Mouse (Mus musculus) liver, adult 2 months (tissue): ENCODE data around the gene Fem1a. TPM values are rescaled to one million over a fixed set of nuclear protein-coding genes. Genes with fewer than 3 reads are reported as not detected.

ENCODE experiments used
- DNase-seq: peaks from one replicate; pipeline ENCODE4 v3.0.0-alpha.2; 2011; ENCODE audit warnings: low read depth, low spot score; ENCODE audit errors: extremely low read depth
- H3K27ac ChIP-seq: fragments of 200-500 bp; replicated peaks from 2 replicates; pipeline ENCODE4 v1.5.1; 2012; ENCODE audit warnings: low read depth, mild to moderate bottlenecking, control low read depth, inconsistent platforms, low read length; ENCODE audit not compliant: insufficient read depth
- H3K27me3 ChIP-seq: fragments of 200-500 bp; 2 replicates; pipeline ENCODE4 v1.6.1; 2012; ENCODE audit warnings: mild to moderate bottlenecking, moderate library complexity, low read length, inconsistent platforms; ENCODE audit not compliant: control insufficient read depth, insufficient read depth
- H3K36me3 ChIP-seq: fragments of 200-500 bp; 2 replicates; pipeline ENCODE4 v1.6.1; 2012; ENCODE audit warnings: low read length, inconsistent platforms; ENCODE audit not compliant: control insufficient read depth, insufficient read depth
- H3K4me1 ChIP-seq: fragments of 200-500 bp; 2 replicates; pipeline ENCODE4 v1.6.1; 2011; ENCODE audit warnings: low read length; ENCODE audit not compliant: control insufficient read depth, insufficient read depth
- H3K4me3 ChIP-seq: fragments of 200-500 bp; 2 replicates; pipeline ENCODE4 v1.5.1; 2011; ENCODE audit warnings: low read depth, mild to moderate bottlenecking, control low read depth, low read length, moderate library complexity; ENCODE audit not compliant: insufficient read depth
- H3K79me2 ChIP-seq: fragments of 200-500 bp; 2 replicates; pipeline ENCODE4 v1.6.1; 2012; ENCODE audit warnings: inconsistent platforms, mild to moderate bottlenecking, low read length, moderate library complexity; ENCODE audit not compliant: control insufficient read depth, insufficient read depth
- H3K9ac ChIP-seq: fragments of 200-500 bp; 2 replicates; pipeline ENCODE4 v1.6.1; 2012; ENCODE audit warnings: low read depth, mild to moderate bottlenecking, control low read depth, inconsistent platforms, low read length
- CTCF ChIP-seq: fragments of 200-500 bp; IDR thresholded peaks from 2 replicates; pipeline ENCODE4 v1.5.1; 2011; ENCODE audit warnings: low read depth, low read length, control low read depth
- POLR2A ChIP-seq: fragments of 200-500 bp; IDR thresholded peaks from 2 replicates; pipeline ENCODE4 v1.6.1; 2011; ENCODE audit warnings: low read length, control low read depth; ENCODE audit not compliant: insufficient read depth; ENCODE audit errors: extremely low read depth
- WGBS: fragments of 180-500 bp; shearing (Covaris S2); methylation state at CpG from one replicate; pipeline ENCODE4 v1.1.7; 2018; 5-methylcytosine and 5-hydroxymethylcytosine counted together
- polyA plus RNA-seq: library from polyadenylated mRNA; depleted of rRNA; stranded (reverse); fragments of >200 nt; gene quantifications from 2 replicates; pipeline ENCODE4 v1.2.3, GENCODE M21; 2012
- total RNA-seq: library from RNA; depleted of rRNA; stranded (reverse); fragments of >200 nt; gene quantifications from 2 replicates; pipeline ENCODE4 v1.2.3, GENCODE M21; 2014

Fem1a gene
- total and polyA plus RNA-seq, 2 experiments, result 11.5 to 18.9 TPM

- Histone ChIP-seq H3K4me1 (peaks cover 11% of the 10 kb centered on the region), H3K27ac (no peak within 1 kb of the TSS), H3K36me3 (no peaks in the 10 kb centered on the region), H3K27me3 (no peaks in the 10 kb centered on the region), H3K9ac (no peak within 1 kb of the TSS), H3K4me3 (no peak within 1 kb of the TSS), H3K79me2 (no peaks in the 10 kb centered on the region; the same call in 1 of the 2 replicates)
- no peak for TF ChIP-seq CTCF
- TF ChIP-seq POLR2A, result no peak
- no peak for DNase-seq
- WGBS, result 83% methylated on average over 4 of the region's 4 CpGs
Observed at GRCm38 (mm10) chr17:56292531-56293222, 36.1 kb downstream of the Fem1a start, which contains the start of gene Plin3. Gene Plin3 (minus strand): TSS chr17:56292873.

- no peak overlapping the region for H3K9ac ChIP-seq
- no peak for DNase-seq
- H3K27ac ChIP-seq, result no peak overlapping the region
- no peak overlapping the region for H3K4me3 ChIP-seq
- TF ChIP-seq CTCF (no peak), POLR2A (no peak)
- H3K79me2 ChIP-seq, result no peaks in the 10 kb centered on the region
- no peaks in the 10 kb centered on the region for H3K27me3 ChIP-seq
- peaks cover 10% of the 10 kb centered on the region for H3K4me1 ChIP-seq
- H3K36me3 ChIP-seq, result no peaks in the 10 kb centered on the region
- WGBS, result 89% methylated on average over 1 of the region's 1 CpGs
Observed at GRCm38 (mm10) chr17:56293291-56293690, 36.7 kb downstream of the Fem1a start.

- WGBS, result 95% methylated on average over 19 of the region's 19 CpGs
- Histone ChIP-seq H3K9ac (no peak overlapping the region), H3K4me3 (no peak overlapping the region), H3K27ac (no peak overlapping the region), H3K79me2 (no peaks in the 10 kb centered on the region), H3K27me3 (no peaks in the 10 kb centered on the region), H3K4me1 (peaks cover 3% of the 10 kb centered on the region; the same call in 1 of the 2 replicates), H3K36me3 (no peaks in the 10 kb centered on the region)
- no peak for DNase-seq
- no peak for TF ChIP-seq CTCF
- TF ChIP-seq POLR2A, result no peak
Observed at GRCm38 (mm10) chr17:56294241-56294640, 37.6 kb downstream of the Fem1a start.

- Histone ChIP-seq H3K9ac (no peak overlapping the region), H3K36me3 (no peaks in the 10 kb centered on the region), H3K4me1 (peaks cover 3% of the 10 kb centered on the region; the same call in 1 of the 2 replicates), H3K4me3 (no peak overlapping the region), H3K27me3 (no peaks in the 10 kb centered on the region), H3K27ac (no peak overlapping the region), H3K79me2 (no peaks in the 10 kb centered on the region)
- no peak for DNase-seq
- TF ChIP-seq POLR2A, result no peak
- TF ChIP-seq CTCF, result no peak
- 60% methylated on average over 1 of the region's 1 CpGs for WGBS
Observed at GRCm38 (mm10) chr17:56296201-56296600, 39.6 kb downstream of the Fem1a start.

- no peaks in the 10 kb centered on the region for H3K27me3 ChIP-seq
- no peaks in the 10 kb centered on the region for H3K36me3 ChIP-seq
- no peak overlapping the region for H3K9ac ChIP-seq
- no peaks in the 10 kb centered on the region for H3K79me2 ChIP-seq
- WGBS, result 94% methylated on average over 1 of the region's 1 CpGs
- DNase-seq, result no peak
- H3K27ac ChIP-seq, result no peak overlapping the region
- no peak overlapping the region for H3K4me3 ChIP-seq
- TF ChIP-seq POLR2A (no peak), CTCF (no peak)
- no peaks in the 10 kb centered on the region for H3K4me1 ChIP-seq
Observed at GRCm38 (mm10) chr17:56298238-56298637, 41.6 kb downstream of the Fem1a start.

GRCm38 (mm10) chr17:56300186-56300585 is 43.6 kb downstream of the Fem1a start, which contains the start of gene Arrdc5:
Gene Arrdc5 (minus strand): TSS chr17:56300286.
- no peaks in the 10 kb centered on the region for H3K27me3 ChIP-seq
- H3K27ac ChIP-seq, result no peak within 1 kb of the TSS
- H3K9ac ChIP-seq, result no peak within 1 kb of the TSS
- WGBS, result 94% methylated on average over 9 of the region's 9 CpGs
- H3K4me1 ChIP-seq, result 0 out of 2 replicates have a peak, but pooled peaks cover 6% of the 10 kb centered on the region
- no peak for DNase-seq
- H3K4me3 ChIP-seq, result no peak within 1 kb of the TSS
- no peak for TF ChIP-seq POLR2A
- no peak for TF ChIP-seq CTCF
- H3K36me3 ChIP-seq, result no peaks in the 10 kb centered on the region
- no peaks in the 10 kb centered on the region for H3K79me2 ChIP-seq
